Mouse (Mus musculus) mature B cell (primary cell): Measurements from ENCODE around the gene Ppcs.

ENCODE experiments used
- in situ Hi-C: fragments of 300-500 bp; cut with MboI; formaldehyde crosslinking; loops from 2 replicates; pipeline ENCODE4 v1.14.3; 2019

Gene Ppcs

GRCm38 (mm10) chr4:119417894-119418293 is 4.3 kb downstream of the Ppcs start:
- in situ Hi-C loops: no loop called here

- in situ Hi-C loops: no loop called here
Measured at GRCm38 (mm10) chr4:119417270-119417669, 5.0 kb downstream of the Ppcs start.

GRCm38 (mm10) chr4:119415072-119415753 is 7.0 kb downstream of the Ppcs start, which contains the start of gene Ccdc30:
Gene Ccdc30, minus strand, starts transcription at chr4:119415521.
- in situ Hi-C loops: no loop called here

- in situ Hi-C loops: no loop called here
Measured at GRCm38 (mm10) chr4:119412791-119413190, 9.4 kb downstream of the Ppcs start.

- in situ Hi-C loops: no loop called here
Measured at GRCm38 (mm10) chr4:119411877-119412650, 10.2 kb downstream of the Ppcs start.

- in situ Hi-C loops: no loop called here
Measured at GRCm38 (mm10) chr4:119403431-119403830, 18.8 kb downstream of the Ppcs start.

GRCm38 (mm10) chr4:119400896-119401295 is 21.3 kb downstream of the Ppcs start:
- in situ Hi-C loops: no loop called here

- in situ Hi-C loops: no loop called here
Measured at GRCm38 (mm10) chr4:119398751-119399150, 23.5 kb downstream of the Ppcs start.

GRCm38 (mm10) chr4:119390369-119390768 is 31.9 kb downstream of the Ppcs start:
- in situ Hi-C loops: no loop called here

- in situ Hi-C loops: no loop called here
Measured at GRCm38 (mm10) chr4:119389184-119389583, 33.0 kb downstream of the Ppcs start.

- in situ Hi-C loops: no loop called here
Measured at GRCm38 (mm10) chr4:119381471-119382190, 40.6 kb downstream of the Ppcs start.

- in situ Hi-C loops: no loop called here
Measured at GRCm38 (mm10) chr4:119369460-119369859, 52.8 kb downstream of the Ppcs start.
